27 mouse cellular contexts compared by ENCODE assay signal in the genomic region with DNA sequence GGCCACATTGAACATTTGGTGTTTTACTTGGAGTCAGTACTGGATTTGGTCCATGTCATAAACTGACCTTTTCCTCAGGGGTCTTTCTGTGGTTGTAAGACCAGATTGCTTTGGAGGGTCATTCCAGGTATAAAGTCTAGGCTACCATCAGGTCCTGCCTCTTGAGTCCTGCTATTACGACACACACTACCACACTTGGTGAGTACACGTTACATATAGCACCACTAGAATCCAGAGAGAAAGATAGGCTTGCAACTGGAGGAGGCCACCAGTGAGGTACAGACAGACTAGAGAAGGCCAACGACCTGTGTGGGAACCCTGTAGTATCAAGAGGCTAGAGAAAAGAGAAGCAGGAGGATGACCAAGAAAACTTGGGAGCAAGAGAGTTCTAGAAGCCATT.
"Had no signal": no experiment of that assay in that cellular context is flagged by ENCODE, and none has a peak within 500 bp of the region (broad histone marks: within the 10 kb centered on the region; RNA-seq: fewer than 3 reads in every experiment).

No protein-coding gene starts in this region.

- H3K27me3 ChIP-seq: embryonic facial prominence, embryonic 12.5 days; embryonic facial prominence, embryonic 13.5 days; embryonic facial prominence, embryonic 15.5 days; forebrain, embryonic 12.5 days; forebrain, embryonic 13.5 days; forebrain, embryonic 15.5 days had no signal

- ATAC-seq: forebrain, embryonic 13.5 days; forebrain, embryonic 14.5 days; forebrain, embryonic 15.5 days; forebrain, embryonic 16.5 days; forebrain, postnatal 0 days had no signal

- H3K36me3 ChIP-seq: embryonic facial prominence, embryonic 10.5 days; embryonic facial prominence, embryonic 12.5 days; embryonic facial prominence, embryonic 13.5 days; embryonic facial prominence, embryonic 15.5 days; forebrain, embryonic 10.5 days; forebrain, embryonic 12.5 days; forebrain, embryonic 15.5 days had no signal

- H3K4me2 ChIP-seq: embryonic facial prominence, embryonic 12.5 days; embryonic facial prominence, embryonic 13.5 days; embryonic facial prominence, embryonic 15.5 days; forebrain, embryonic 12.5 days; forebrain, embryonic 13.5 days; forebrain, embryonic 15.5 days had no signal

- H3K4me1 ChIP-seq: forebrain, embryonic 10.5 days; forebrain, embryonic 12.5 days; forebrain, embryonic 13.5 days had no signal

- H3K9me3 ChIP-seq: embryonic facial prominence, embryonic 10.5 days; embryonic facial prominence, embryonic 12.5 days; embryonic facial prominence, embryonic 13.5 days; embryonic facial prominence, embryonic 15.5 days; forebrain, embryonic 10.5 days; forebrain, embryonic 12.5 days; forebrain, embryonic 13.5 days; forebrain, embryonic 15.5 days had no signal

- DNase-seq: cerebellum, adult 18-20 months; cerebellum, adult 2 months; cerebellum, adult 8-10 months; cerebellum, adult 9-10 months; cerebellum, adult 9-11 months; cerebellum, postnatal 10 days; cerebellum, postnatal 14 days; cerebellum, postnatal 25 days; cerebellum, postnatal 36 days; embryo, embryonic 11 days; forebrain, postnatal 0 days; gastrocnemius, adult 2 months; gastrocnemius, postnatal 10 days; gastrocnemius, postnatal 14 days; gastrocnemius, postnatal 25 days; gastrocnemius, postnatal 36 days had no signal

- H3K27ac ChIP-seq: embryonic facial prominence, embryonic 10.5 days; embryonic facial prominence, embryonic 12.5 days; embryonic facial prominence, embryonic 13.5 days; embryonic facial prominence, embryonic 15.5 days; forebrain, embryonic 10.5 days; forebrain, embryonic 12.5 days; forebrain, embryonic 13.5 days; forebrain, embryonic 15.5 days; gastrocnemius, adult 2 months had no signal

- H3K9ac ChIP-seq: embryonic facial prominence, embryonic 12.5 days; embryonic facial prominence, embryonic 13.5 days; embryonic facial prominence, embryonic 15.5 days; forebrain, embryonic 12.5 days; forebrain, embryonic 13.5 days; forebrain, embryonic 15.5 days; forebrain, postnatal 0 days had no signal

- H3K4me3 ChIP-seq: embryonic facial prominence, embryonic 10.5 days; embryonic facial prominence, embryonic 12.5 days; embryonic facial prominence, embryonic 13.5 days; embryonic facial prominence, embryonic 15.5 days; erythroblast, embryonic 14.5 days; forebrain, embryonic 10.5 days; forebrain, embryonic 12.5 days; forebrain, embryonic 13.5 days; forebrain, embryonic 15.5 days; gastrocnemius, adult 2 months had no signal
